Mouse (Mus musculus) bone marrow macrophage, adult 2 months (primary cell): Measurements from ENCODE around the gene Tbc1d10b.

ENCODE experiments used
- CTCF ChIP-seq: IDR thresholded peaks from 2 replicates; pipeline ENCODE4 v1.5.1; 2012; ENCODE audit warnings: low read depth, mild to moderate bottlenecking, low read length, moderate library complexity
- POLR2A ChIP-seq: IDR thresholded peaks from 2 replicates; pipeline ENCODE4 v1.6.1; 2012; ENCODE audit warnings: mild to moderate bottlenecking, low read depth, low read length, borderline replicate concordance

- TF ChIP-seq CTCF = no peak
- no peak for TF ChIP-seq POLR2A
These were observed 24.9 kb downstream of the Tbc1d10b start for GRCm38 (mm10) chr7:127183345-127183744.
